Mouse (Mus musculus) CH12.LX (cell line): Measurements from ENCODE around the gene Ankrd61. TPM values are rescaled to one million over a fixed set of nuclear protein-coding genes. Genes with fewer than 3 reads are reported as not detected.

Source experiments
- DNase-seq: peaks from one replicate; pipeline ENCODE4 v3.0.0-alpha.2; 2013; ENCODE audit errors: extremely low read depth
- H3K27ac ChIP-seq: 2 replicates; pipeline ENCODE4 v1.5.1; 2012; ENCODE audit warnings: low read depth, mild to moderate bottlenecking, control low read depth, moderate library complexity; ENCODE audit not compliant: insufficient read depth
- H3K27me3 ChIP-seq: replicated peaks from 2 replicates; pipeline ENCODE3; 2012; ENCODE audit warnings: inconsistent platforms
- H3K36me3 ChIP-seq, 2 experiments: replicated peaks in 1 of 2; 2 replicates each; pipeline versions ENCODE3 to v1.6.1; 2012; ENCODE audit warnings: inconsistent platforms in 1 of 2, low read length in 1 of 2, mild to moderate bottlenecking in 1 of 2, mixed read lengths in 1 of 2, moderate library complexity in 1 of 2; ENCODE audit not compliant: control insufficient read depth in 1 of 2, insufficient read depth in 1 of 2
- H3K4me1 ChIP-seq, 2 experiments: 2 replicates each; pipeline ENCODE4 v1.6.1; 2012; ENCODE audit warnings: inconsistent platforms in 1 of 2, moderate library complexity in 1 of 2; ENCODE audit not compliant: insufficient read depth in 2 of 2, control insufficient read depth in 1 of 2
- H3K4me2 ChIP-seq: 2 replicates; pipeline ENCODE4 v1.6.1; 2012; ENCODE audit warnings: low read depth, mild to moderate bottlenecking, control low read depth; ENCODE audit not compliant: poor library complexity, insufficient read depth, severe bottlenecking
- H3K4me3 ChIP-seq, 3 experiments: fragments of 150-350 bp in 1 of 3; sonication (generic) in 1 of 3; replicated peaks in 1 of 3; 2 replicates each; pipeline versions ENCODE3 to v1.5.1; 2011 to 2012; ENCODE audit warnings: low read depth in 2 of 3, low read length in 2 of 3, mild to moderate bottlenecking in 2 of 3, moderate library complexity in 2 of 3, control low read depth in 1 of 3, improper control_type of control experiment in 1 of 3, inconsistent platforms in 1 of 3, mixed read lengths in 1 of 3; ENCODE audit not compliant: poor library complexity in 1 of 3
- H3K79me2 ChIP-seq: replicated peaks from 2 replicates; pipeline ENCODE4 v1.6.1; 2012; ENCODE audit warnings: mild to moderate bottlenecking, moderate library complexity; ENCODE audit not compliant: control insufficient read depth, poor library complexity, insufficient read depth, severe bottlenecking; ENCODE audit errors: extremely low read depth
- H3K9ac ChIP-seq: 2 replicates; pipeline ENCODE4 v1.6.1; 2012; ENCODE audit warnings: low read depth, mild to moderate bottlenecking, control low read depth, moderate library complexity; ENCODE audit not compliant: insufficient read depth
- H3K9me3 ChIP-seq: replicated peaks from 2 replicates; pipeline ENCODE3; 2012; ENCODE audit warnings: low read length, inconsistent platforms, mixed read lengths
- BHLHE40 ChIP-seq: IDR thresholded peaks from 2 replicates; pipeline ENCODE4 v1.6.1; 2011; ENCODE audit warnings: mild to moderate bottlenecking, low read depth, low read length, improper control_type of control experiment
- CHD1 ChIP-seq: IDR thresholded peaks from 2 replicates; pipeline ENCODE4 v1.6.1; 2012; ENCODE audit warnings: low read depth, low read length, improper control_type of control experiment, inconsistent platforms
- E2F4 ChIP-seq: IDR thresholded peaks from 2 replicates; pipeline ENCODE4 v1.6.1; 2011; ENCODE audit warnings: low read depth, low read length, improper control_type of control experiment; ENCODE audit not compliant: insufficient replicate concordance
- ELF1 ChIP-seq: IDR thresholded peaks from 2 replicates; pipeline ENCODE4 v1.6.1; 2014; ENCODE audit warnings: low read depth, mild to moderate bottlenecking, inconsistent platforms, low read length, improper control_type of control experiment
- EP300 ChIP-seq: IDR thresholded peaks from 2 replicates; pipeline ENCODE4 v1.6.1; 2011; ENCODE audit warnings: low read length, improper control_type of control experiment
- ETS1 ChIP-seq: conservative IDR thresholded peaks from 2 replicates; pipeline ENCODE4 v1.6.1; 2012; ENCODE audit warnings: low read depth, mild to moderate bottlenecking, inconsistent platforms, low read length, improper control_type of control experiment, moderate library complexity
- GABPA ChIP-seq: IDR thresholded peaks from 2 replicates; pipeline ENCODE4 v1.6.1; 2012; ENCODE audit warnings: low read depth, low read length, improper control_type of control experiment, inconsistent platforms; ENCODE audit not compliant: insufficient replicate concordance
- IRF4 ChIP-seq: IDR thresholded peaks from 2 replicates; pipeline ENCODE4 v1.6.1; 2014; ENCODE audit warnings: low read depth, mild to moderate bottlenecking, inconsistent platforms, low read length, improper control_type of control experiment
- JUN ChIP-seq: IDR thresholded peaks from 2 replicates; pipeline ENCODE4 v1.6.1; 2011; ENCODE audit warnings: low read depth, mild to moderate bottlenecking, low read length, improper control_type of control experiment, moderate library complexity; ENCODE audit not compliant: insufficient read depth
- KAT2A ChIP-seq: IDR thresholded peaks from 2 replicates; pipeline ENCODE4 v1.6.1; 2012; ENCODE audit warnings: low read length, improper control_type of control experiment, inconsistent platforms; ENCODE audit not compliant: insufficient replicate concordance
- MAFK ChIP-seq: IDR thresholded peaks from 2 replicates; pipeline ENCODE4 v1.6.1; 2011; ENCODE audit warnings: low read length, improper control_type of control experiment; ENCODE audit not compliant: insufficient replicate concordance
- MAX ChIP-seq: IDR thresholded peaks from 2 replicates; pipeline ENCODE4 v1.6.1; 2011; ENCODE audit warnings: low read length, improper control_type of control experiment
- MAZ ChIP-seq: IDR thresholded peaks from 2 replicates; pipeline ENCODE4 v1.6.1; 2012; ENCODE audit warnings: low read depth, mild to moderate bottlenecking, inconsistent platforms, low read length, improper control_type of control experiment, moderate library complexity
- MEF2A ChIP-seq: IDR thresholded peaks from 2 replicates; pipeline ENCODE4 v1.6.1; 2014; ENCODE audit warnings: low read depth, mild to moderate bottlenecking, inconsistent platforms, low read length, improper control_type of control experiment, borderline replicate concordance
- NELFE ChIP-seq: IDR thresholded peaks from 2 replicates; pipeline ENCODE4 v1.6.1; 2011; ENCODE audit warnings: low read depth, low read length, improper control_type of control experiment
- NRF1 ChIP-seq: IDR thresholded peaks from 2 replicates; pipeline ENCODE4 v1.6.1; 2014; ENCODE audit warnings: low read depth, mild to moderate bottlenecking, inconsistent platforms, low read length, improper control_type of control experiment, moderate library complexity
- PAX5 ChIP-seq: IDR thresholded peaks from 2 replicates; pipeline ENCODE4 v1.6.1; 2012; ENCODE audit warnings: low read length, inconsistent platforms, mixed read lengths
- POLR2A ChIP-seq: IDR thresholded peaks from 2 replicates; pipeline ENCODE4 v1.6.1; 2011; ENCODE audit warnings: low read depth, mild to moderate bottlenecking, improper control_type of control experiment, low read length
- POLR2AphosphoS2 ChIP-seq: IDR thresholded peaks from 2 replicates; pipeline ENCODE4 v1.6.1; 2011; ENCODE audit warnings: low read depth, low read length, improper control_type of control experiment
- RAD21 ChIP-seq: IDR thresholded peaks from 2 replicates; pipeline ENCODE4 v1.6.1; 2011; ENCODE audit warnings: low read depth, mild to moderate bottlenecking, low read length, improper control_type of control experiment, moderate library complexity
- RCOR1 ChIP-seq: conservative IDR thresholded peaks from 2 replicates; pipeline ENCODE4 v1.6.1; 2012; ENCODE audit warnings: low read depth, mild to moderate bottlenecking, inconsistent platforms, low read length, improper control_type of control experiment
- SIN3A ChIP-seq: IDR thresholded peaks from 2 replicates; pipeline ENCODE4 v1.6.1; 2012; ENCODE audit warnings: low read length, improper control_type of control experiment, inconsistent platforms
- SMC3 ChIP-seq: IDR thresholded peaks from 2 replicates; pipeline ENCODE4 v1.6.1; 2011; ENCODE audit warnings: low read depth, low read length, improper control_type of control experiment
- TBP ChIP-seq: conservative IDR thresholded peaks from 2 replicates; pipeline ENCODE4 v1.6.1; 2011; ENCODE audit warnings: low read depth, low read length, improper control_type of control experiment
- TCF12 ChIP-seq: IDR thresholded peaks from 2 replicates; pipeline ENCODE4 v1.6.1; 2014; ENCODE audit warnings: low read depth, mild to moderate bottlenecking, inconsistent platforms, low read length, improper control_type of control experiment
- USF1 ChIP-seq: IDR thresholded peaks from 2 replicates; pipeline ENCODE4 v1.6.1; 2014; ENCODE audit warnings: low read depth, mild to moderate bottlenecking, inconsistent platforms, low read length, improper control_type of control experiment
- USF2 ChIP-seq: conservative IDR thresholded peaks from 2 replicates; pipeline ENCODE4 v1.6.1; 2011; ENCODE audit warnings: low read depth, low read length, improper control_type of control experiment
- ZC3H11A ChIP-seq: IDR thresholded peaks from 2 replicates; pipeline ENCODE4 v1.6.1; 2012; ENCODE audit warnings: low read depth, mild to moderate bottlenecking, inconsistent platforms, low read length, improper control_type of control experiment
- ZKSCAN1 ChIP-seq: IDR thresholded peaks from 2 replicates; pipeline ENCODE4 v1.6.1; 2012; ENCODE audit warnings: low read depth, inconsistent platforms, low read length, improper control_type of control experiment, borderline replicate concordance
- ZMIZ1 ChIP-seq: IDR thresholded peaks from 2 replicates; pipeline ENCODE4 v1.6.1; 2012; ENCODE audit warnings: low read depth, mild to moderate bottlenecking, inconsistent platforms, low read length, improper control_type of control experiment
- ZNF384 ChIP-seq: IDR thresholded peaks from 2 replicates; pipeline ENCODE4 v1.6.1; 2012; ENCODE audit warnings: low read depth, low read length, improper control_type of control experiment, inconsistent platforms
- dilution Hi-C: fragments of 300-500 bp; cut with MboI; formaldehyde crosslinking; loops from 2 replicates; pipeline ENCODE4 v1.14.3; 2020; ENCODE audit warnings: low sequenced_read_pairs; ENCODE audit not compliant: extremely low pct_unique_long_range_greater_than_20kb, extremely low pct_ligation_motif_present
- in situ Hi-C: fragments of 300-500 bp; cut with MboI; formaldehyde crosslinking; loops from 3 replicates; pipeline ENCODE4 v1.14.3; 2019; ENCODE audit warnings: low sequenced_read_pairs, low pct_ligation_motif_present, low pct_unique_long_range_greater_than_20kb, mixed read lengths
- polyA plus RNA-seq: library from polyadenylated mRNA; unstranded; fragments of >175 nt; gene quantifications from 2 replicates; pipeline ENCODE4 v1.2.1, GENCODE M21; 2012; ENCODE audit warnings: low read depth; ENCODE audit not compliant: insufficient read length
- total RNA-seq, 2 experiments: library from RNA; depleted of rRNA; stranded (reverse); fragments of 300-350 nt in 1 of 2; fragments of >200 nt in 1 of 2; gene quantifications; 2 replicates each; pipeline ENCODE4 v1.2.3; 2012 to 2014

Ankrd61 gene
- total and polyA plus RNA-seq, 3 experiments = 0.08 to 0.50 TPM; not detected in 1

- TF ChIP-seq BHLHE40 (peak; percentile 96), ELF1 (peak; percentile 88), SIN3A (peak; percentile 98), ZNF384 (no peak), E2F4 (peak; percentile 84; the same call in 1 of the 2 replicates), SMC3 (no peak)
Observed at GRCm38 (mm10) chr5:143909417-143910400, 12.2 kb upstream of the Ankrd61 start, which contains the start of the genes Aimp2 and Pms2 (continued).

DNA sequence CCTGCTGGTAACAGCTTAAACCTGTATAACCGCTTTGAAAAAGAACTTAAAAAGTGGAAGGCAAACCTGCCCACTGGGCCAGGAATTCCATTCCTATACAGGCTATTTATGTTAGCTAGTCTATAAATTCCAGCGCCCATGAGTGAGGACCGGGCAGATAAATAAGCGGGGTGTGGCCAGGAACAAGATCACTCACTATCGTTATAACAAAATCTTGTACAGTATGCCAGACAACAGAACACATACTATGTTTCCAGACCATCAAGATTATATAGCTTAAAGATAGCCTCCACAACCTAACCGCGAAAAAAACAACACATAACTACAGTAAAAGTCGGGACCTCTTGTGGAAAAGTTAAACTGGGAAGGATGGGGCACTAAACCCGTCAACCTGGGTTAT, 11.4 kb upstream of the Ankrd61 start:
- H3K36me3 ChIP-seq = peaks cover 26 to 62% of the 10 kb centered on the region in 2 experiments
- in situ Hi-C loops = no loop called here

GRCm38 (mm10) chr5:143906429-143906828, 8.9 kb upstream of the Ankrd61 start:
- peaks cover 44 to 66% of the 10 kb centered on the region in 2 experiments for H3K36me3 ChIP-seq
- H3K4me1 ChIP-seq = peaks cover 6 to 18% of the 10 kb centered on the region in 2 experiments
- peaks cover 34% of the 10 kb centered on the region for H3K79me2 ChIP-seq
- no peak overlapping the region for H3K27ac ChIP-seq
- no peaks in the 10 kb centered on the region for H3K9me3 ChIP-seq
- in situ Hi-C loops = no loop called here
- no peak for DNase-seq
- no peak overlapping the region for H3K4me2 ChIP-seq
- dilution Hi-C loops = no loop called here
- no peak overlapping the region for H3K4me3 ChIP-seq
- H3K27me3 ChIP-seq = no peaks in the 10 kb centered on the region
- no peak overlapping the region for H3K9ac ChIP-seq
- TF ChIP-seq RCOR1 (no peak), ZC3H11A (no peak), MEF2A (no peak), ZKSCAN1 (no peak), KAT2A (no peak), TCF12 (no peak), JUN (no peak), GABPA (no peak), E2F4 (no peak), NELFE (no peak), USF1 (no peak), NRF1 (no peak), EP300 (no peak), POLR2A (no peak), CHD1 (no peak), RAD21 (no peak), TBP (no peak), MAX (no peak)

More for the DNA sequence above, 11.4 kb upstream of the Ankrd61 start:
- Histone ChIP-seq H3K27me3 (no peaks in the 10 kb centered on the region), H3K4me2 (peak overlapping the region; percentile 91), H3K27ac (no peak overlapping the region), H3K79me2 (peaks cover 52% of the 10 kb centered on the region), H3K9ac (peak overlapping the region; percentile 64), H3K9me3 (no peaks in the 10 kb centered on the region), H3K4me1 (peaks cover 6 to 18% of the 10 kb centered on the region in 2 experiments), H3K4me3 (peak overlapping the region; percentile 71 to 92 (median 87))
- TF ChIP-seq USF2 = no peak
- TF ChIP-seq ZMIZ1 = no peak
- no peak for TF ChIP-seq POLR2AphosphoS2
- TF ChIP-seq IRF4 = no peak
- no peak for TF ChIP-seq TCF12
- no peak for TF ChIP-seq GABPA
- no peak for TF ChIP-seq TBP
- TF ChIP-seq PAX5 = no peak
- no peak for TF ChIP-seq MAFK
- TF ChIP-seq NELFE = no peak
- TF ChIP-seq MAZ = no peak
- TF ChIP-seq ETS1 = no peak
- no peak for TF ChIP-seq KAT2A
- no peak for TF ChIP-seq ZNF384
- TF ChIP-seq POLR2A = no peak
- dilution Hi-C loops = no loop called here
- DNase-seq = no peak
